Mouse (Mus musculus) thymus, postnatal 10 days (tissue): ENCODE measurements around the gene Psmd8.
"Not testable (repeated sequence)": the region's sequence is repeated elsewhere in the genome, so short reads cannot be mapped to it uniquely, and the experiment has no call there.

Experiments
- DNase-seq, 2 experiments: peaks; one replicate each; pipeline ENCODE4 v3.0.0; 2021; ENCODE audit warnings: low spot score in 2 of 2

Psmd8 gene

GRCm38 (mm10) chr7:29170066-29170754 is 10.3 kb downstream of the Psmd8 start, which contains the start of the genes Ggn and Spred3:
Ggn (plus strand) TSS chr7:29170210.
Spred3 (minus strand) TSS chr7:29170411.
- no peak for DNase-seq

DNA sequence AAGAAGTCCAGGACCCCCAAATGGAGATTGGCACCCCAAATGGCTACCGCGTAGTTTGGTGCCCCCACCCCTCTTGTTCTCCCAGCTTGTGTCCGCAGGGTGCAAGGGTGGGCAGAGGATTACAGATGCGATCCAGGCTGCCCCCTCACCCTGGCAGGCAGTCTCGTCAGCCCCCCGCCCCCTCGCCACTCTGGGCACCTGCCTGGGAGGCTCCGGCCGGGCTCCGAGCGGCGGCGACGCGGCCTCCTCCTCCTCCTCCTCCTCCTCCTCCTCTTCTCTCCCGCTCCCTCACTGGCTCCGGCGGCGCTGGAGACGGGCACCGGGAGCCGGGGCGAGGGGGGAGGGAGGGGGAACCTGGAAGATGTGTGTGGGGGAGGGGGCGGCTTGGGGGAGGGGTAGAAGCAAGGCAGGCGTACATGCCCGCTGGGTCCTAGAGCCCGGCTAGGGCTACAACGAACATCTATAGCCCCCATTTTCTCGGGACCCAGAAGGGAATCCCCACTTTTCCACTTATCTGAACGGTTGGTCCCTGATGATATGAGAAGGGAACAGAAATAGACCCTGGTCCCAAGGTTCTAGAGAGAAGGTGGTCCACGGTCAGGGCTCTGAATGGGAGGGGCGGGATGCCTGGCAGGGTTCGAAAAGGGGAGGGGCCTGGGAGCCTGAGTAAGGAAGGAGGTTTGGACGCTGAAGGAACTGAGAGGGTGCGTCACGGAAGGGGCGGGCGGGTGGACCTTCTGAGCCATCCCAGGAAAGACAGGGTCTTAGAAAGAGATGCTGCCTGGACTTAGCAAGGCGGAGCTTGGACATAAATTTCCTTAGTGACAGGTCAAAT is 11.1 kb downstream of the Psmd8 start:
- DNase-seq = no peak

DNA sequence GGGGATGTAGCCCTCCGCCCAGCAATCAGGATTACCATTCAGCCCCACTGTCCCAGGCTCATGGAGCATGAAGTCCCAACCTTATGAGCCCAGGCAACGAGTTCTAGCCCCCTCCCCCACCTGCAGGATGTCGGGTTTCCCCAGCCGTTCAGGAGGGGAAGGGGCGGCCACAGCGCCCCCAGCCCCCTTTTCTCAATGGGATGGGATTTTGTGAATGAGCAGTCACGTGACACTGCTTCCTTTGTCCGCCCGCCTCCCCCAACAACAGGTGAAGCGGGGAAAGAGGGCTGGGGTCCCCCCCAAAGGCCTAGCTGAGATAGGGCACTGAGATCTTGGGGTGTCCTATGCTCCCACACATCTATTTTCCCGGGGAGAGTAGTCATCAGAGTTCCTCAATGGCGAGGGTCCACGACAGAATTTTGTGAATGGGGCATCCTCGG is 11.7 kb downstream of the Psmd8 start:
- no peak for DNase-seq

- DNase-seq = no peak
These were observed 12.3 kb downstream of the Psmd8 start for GRCm38 (mm10) chr7:29168121-29168695.

- DNase-seq = no peak
These were observed 12.8 kb downstream of the Psmd8 start for GRCm38 (mm10) chr7:29167656-29168055.

DNA sequence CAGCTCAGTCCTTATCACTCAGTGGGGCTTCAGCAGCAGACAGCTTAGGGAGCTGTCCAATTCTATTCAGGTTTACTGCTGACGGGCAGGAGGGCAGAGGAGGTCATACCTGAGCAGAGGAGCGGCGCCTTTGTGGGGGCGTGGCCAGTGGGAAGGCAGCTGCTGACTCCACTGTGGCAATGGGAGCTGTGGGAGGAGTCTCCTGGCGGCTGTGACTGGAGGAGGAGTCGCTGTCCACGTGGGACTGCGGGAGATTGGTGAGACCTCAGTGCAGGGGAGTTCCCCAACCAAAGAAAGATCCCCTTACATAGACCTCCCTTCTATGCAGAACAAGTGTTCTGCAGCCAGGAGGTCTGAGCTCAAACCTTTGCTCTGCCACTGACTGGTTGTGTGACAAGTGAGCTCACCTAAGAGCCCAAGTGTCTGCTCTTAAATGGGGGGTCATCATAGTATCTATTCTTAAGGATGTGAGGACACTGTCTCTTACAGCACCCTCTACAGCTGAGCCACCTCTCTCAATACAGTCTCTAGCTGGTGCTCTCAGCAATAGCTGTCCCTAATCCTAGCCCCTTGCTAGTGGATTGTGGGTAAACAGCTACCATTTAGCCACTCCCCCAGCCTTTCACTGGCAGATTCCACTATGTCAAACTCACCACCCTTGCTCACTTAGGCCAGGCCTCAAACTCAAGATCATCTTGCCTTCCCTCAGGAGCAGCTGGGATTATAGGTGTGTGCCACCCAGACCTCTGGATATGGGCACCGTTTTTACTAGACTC is 17.6 kb downstream of the Psmd8 start:
- no peak for DNase-seq

GRCm38 (mm10) chr7:29162294-29162693 is 18.2 kb downstream of the Psmd8 start:
- no peak for DNase-seq

DNA sequence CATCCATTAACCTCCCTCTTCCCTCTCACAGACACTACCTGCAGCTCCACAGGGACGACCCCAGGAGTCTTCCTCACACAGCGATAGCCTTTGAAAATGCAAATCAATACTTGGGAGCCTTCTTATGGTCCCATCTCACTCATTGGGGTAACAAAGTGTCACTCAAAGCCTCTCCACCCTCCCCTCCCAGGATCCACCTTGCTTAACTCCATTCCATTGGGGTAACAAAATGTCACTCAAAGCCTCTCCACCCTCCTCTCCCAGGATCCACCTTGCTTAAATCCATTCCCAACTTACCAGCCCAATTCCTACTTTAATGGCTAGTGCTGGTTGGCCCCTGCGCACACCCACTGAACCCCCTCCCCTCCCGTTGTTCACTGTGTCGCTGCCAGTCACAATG is 22.2 kb downstream of the Psmd8 start:
- no peak for DNase-seq

- peak; percentile 75 to 83 for DNase-seq
These were observed 24.4 kb downstream of the Psmd8 start, which contains the start of gene Fam98c for GRCm38 (mm10) chr7:29155838-29156782. Fam98c (minus strand) TSS chr7:29156234.

GRCm38 (mm10) chr7:29155196-29155837 is 25.2 kb downstream of the Psmd8 start:
- peak; percentile 75 to 83 for DNase-seq

- DNase-seq = no peak
These were observed 26.3 kb downstream of the Psmd8 start for GRCm38 (mm10) chr7:29154018-29154720.

- DNase-seq = no peak
These were observed 29.0 kb downstream of the Psmd8 start for GRCm38 (mm10) chr7:29151486-29151885.

GRCm38 (mm10) chr7:29148771-29149170 is 31.7 kb downstream of the Psmd8 start:
- DNase-seq = no peak

GRCm38 (mm10) chr7:29146625-29147367 is 33.7 kb downstream of the Psmd8 start:
- no peak for DNase-seq

DNA sequence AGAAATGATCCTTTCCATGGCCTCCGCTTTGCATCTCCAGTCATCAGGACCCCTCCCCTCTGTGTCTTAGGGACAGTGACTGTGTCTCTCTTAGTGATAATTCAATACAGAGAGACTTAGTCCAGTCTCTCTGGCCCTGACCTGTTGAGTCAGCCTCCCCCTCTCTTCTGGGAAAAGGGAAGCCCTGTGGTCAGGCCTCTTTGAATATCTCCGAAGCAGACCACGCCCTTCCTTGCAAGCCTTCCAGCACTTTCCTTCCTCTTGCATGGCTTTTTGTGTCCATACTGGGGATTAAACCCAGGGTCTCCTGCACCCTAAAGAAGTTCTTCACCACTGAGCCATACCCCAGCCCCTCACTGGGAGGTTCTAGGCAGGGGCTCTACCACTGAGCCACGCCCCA is 36.5 kb downstream of the Psmd8 start:
- DNase-seq = no peak

GRCm38 (mm10) chr7:29141416-29141815 is 39.1 kb downstream of the Psmd8 start:
- DNase-seq = peak; percentile 65 to 67

GRCm38 (mm10) chr7:29139237-29139636 is 41.3 kb downstream of the Psmd8 start:
- not testable (repeated sequence) for DNase-seq

DNA sequence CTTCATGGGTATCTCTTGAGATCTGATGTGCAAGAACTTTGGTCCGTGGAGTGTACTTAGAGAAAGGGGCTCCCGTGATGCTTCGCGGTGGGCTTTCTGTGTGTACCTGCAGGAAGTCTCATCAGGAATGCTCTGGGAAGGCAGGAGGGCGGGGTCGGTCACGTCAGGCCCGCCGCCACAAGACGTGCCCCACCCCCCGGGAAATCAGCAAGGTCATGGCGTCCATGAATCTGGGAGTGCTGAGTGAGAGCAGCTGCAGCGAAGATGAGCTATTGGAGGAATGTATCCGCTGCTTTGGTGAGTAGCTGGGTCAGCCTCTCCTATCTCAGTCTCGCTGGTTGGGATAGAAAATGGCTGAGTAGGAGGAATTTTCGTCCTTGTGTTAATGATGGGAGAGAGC is 43.1 kb downstream of the Psmd8 start:
- no peak for DNase-seq
